Mouse (Mus musculus) left cerebral cortex, postnatal 10 days (tissue): Measurements from ENCODE around the gene Klhl41. TPM values are rescaled to one million over a fixed set of nuclear protein-coding genes. Genes with fewer than 3 reads are reported as not detected.
"Not testable (repeated sequence)": the region's sequence is repeated elsewhere in the genome, so short reads cannot be mapped to it uniquely, and the experiment has no call there.

Source experiments
- DNase-seq, 2 experiments: peaks; one replicate each; pipeline ENCODE4 v3.0.0; 2021 to 2022; ENCODE audit warnings: low spot score in 2 of 2, mixed read lengths in 1 of 2; ENCODE audit errors: extremely low spot score in 1 of 2
- intact Hi-C: fragments of 180-260 bp; cut with DNase I; formaldehyde crosslinking; loops from one replicate; pipeline ENCODE4 v1.15.1; 2025
- total RNA-seq, 2 experiments: library from RNA; stranded (reverse); gene quantifications; 2 replicates each; pipeline ENCODE4 v1.2.3; 2021

Klhl41 gene
- total RNA-seq, 2 experiments from 2014 or later = 1.7 TPM

DNA sequence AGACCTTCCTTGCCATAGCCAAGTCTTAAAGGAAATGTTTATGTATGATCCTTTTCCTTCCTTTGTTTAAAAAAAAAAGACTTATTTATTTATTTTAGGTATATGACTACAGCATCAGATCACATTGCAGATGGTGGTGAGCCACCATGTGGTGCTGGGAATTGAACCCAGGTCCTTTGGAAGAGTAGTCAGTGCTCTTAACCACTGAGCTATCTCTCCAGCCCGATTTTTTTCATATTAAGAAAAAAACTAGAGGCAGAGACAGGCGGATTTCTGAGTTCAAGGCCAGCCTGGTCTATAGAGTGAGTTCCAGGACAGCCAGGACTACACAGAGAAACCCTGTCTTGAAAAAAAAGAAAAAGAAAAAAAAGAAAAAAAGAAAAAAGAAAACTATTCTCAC is 7.3 kb downstream of the Klhl41 start:
- intact Hi-C loops, DNase-seq: not testable (repeated sequence)

DNA sequence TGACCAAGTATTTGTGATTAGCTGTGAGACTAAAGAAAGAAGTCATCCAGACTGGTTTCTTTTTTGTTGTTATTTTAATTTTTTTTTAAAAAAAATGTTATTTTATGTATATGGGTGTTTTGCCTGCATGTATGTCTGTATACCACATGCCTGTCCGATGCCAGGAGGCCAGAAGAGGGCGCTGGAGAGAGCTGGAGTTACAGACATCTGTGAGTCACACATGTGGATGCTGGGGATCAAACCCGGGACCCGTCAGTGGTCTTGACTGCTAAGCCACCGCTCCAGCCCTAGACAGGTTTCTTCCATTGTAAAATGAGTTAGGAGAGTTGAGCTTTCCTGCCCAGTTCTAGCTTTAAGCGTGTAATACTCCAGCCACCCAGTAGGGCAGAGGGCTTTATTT is 10.1 kb downstream of the Klhl41 start:
- no peak for DNase-seq
- intact Hi-C loops = no loop called here

DNA sequence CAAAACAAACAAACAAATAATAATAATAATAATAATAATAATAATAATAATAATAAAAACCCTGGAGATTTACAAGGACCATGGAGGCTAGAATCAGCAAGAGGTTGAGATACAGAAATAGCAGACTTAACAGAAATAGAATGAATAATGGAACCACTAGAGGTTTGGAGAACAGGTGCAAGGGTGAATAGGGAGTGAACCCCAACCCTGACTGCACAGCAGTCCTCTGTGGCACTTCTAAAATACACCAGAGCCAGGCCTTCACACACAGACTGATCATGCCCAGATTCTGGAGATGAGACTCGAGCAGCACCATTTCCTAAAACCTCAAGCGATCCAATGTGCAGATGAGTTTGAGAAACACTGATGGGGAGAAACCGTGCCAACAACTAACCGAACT is 12.0 kb downstream of the Klhl41 start:
- no peak for DNase-seq
- intact Hi-C loops = no loop called here

DNA sequence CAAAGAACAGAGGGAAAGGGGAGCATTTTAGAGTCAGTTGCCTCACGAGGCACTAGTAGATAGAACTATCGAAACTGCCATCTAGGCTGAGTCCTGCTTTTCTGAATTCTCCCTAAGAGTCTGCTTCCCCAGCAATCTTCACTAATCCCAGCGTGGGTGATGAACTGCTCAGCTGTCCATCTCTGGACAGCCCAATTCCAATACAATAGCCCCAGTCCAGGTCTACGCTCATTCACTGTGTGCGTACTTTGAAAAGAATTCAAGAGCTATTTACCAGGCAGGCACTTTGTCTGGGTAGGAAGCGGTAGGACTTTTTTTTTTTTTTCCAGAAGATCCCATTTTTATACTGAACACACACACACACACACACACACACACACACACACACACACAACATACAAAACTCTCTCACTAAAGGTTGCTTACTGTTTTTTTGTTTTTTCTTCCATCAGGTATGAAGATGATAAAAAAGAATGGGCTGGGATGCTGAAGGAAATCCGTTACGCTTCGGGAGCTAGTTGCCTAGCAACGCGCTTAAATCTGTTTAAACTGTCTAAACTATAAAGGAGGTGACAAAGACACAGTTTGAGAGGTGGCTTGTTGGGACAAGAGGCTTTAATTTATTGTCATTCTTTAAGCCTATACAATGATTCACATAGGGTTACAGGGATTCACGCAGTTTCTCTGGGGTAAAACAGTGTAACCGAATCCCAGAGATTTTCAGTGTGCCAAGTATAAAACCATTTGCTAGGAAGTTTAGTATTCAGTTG is 13.3 kb downstream of the Klhl41 start:
- DNase-seq = no peak
- intact Hi-C loops = no loop called here

DNA sequence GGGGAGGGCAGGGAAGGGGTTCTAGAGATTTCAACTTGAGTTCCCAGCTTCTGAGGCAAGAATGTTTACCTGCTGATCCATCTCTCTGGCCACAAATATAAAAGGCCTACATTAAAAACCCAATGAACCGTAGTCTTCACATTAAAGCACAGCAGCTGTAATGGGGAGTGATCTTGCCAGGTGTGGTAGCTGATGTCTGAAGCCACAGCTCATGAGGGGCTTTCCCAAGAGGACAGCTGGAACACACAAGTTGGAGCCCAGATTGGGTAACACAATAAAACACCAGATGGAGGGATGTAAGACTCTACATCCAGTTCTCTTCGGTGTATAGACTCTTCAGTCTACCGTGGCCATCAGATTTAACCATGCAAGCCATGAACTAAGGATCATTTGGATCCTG is 14.6 kb downstream of the Klhl41 start:
- intact Hi-C loops = no loop called here
- no peak for DNase-seq

DNA sequence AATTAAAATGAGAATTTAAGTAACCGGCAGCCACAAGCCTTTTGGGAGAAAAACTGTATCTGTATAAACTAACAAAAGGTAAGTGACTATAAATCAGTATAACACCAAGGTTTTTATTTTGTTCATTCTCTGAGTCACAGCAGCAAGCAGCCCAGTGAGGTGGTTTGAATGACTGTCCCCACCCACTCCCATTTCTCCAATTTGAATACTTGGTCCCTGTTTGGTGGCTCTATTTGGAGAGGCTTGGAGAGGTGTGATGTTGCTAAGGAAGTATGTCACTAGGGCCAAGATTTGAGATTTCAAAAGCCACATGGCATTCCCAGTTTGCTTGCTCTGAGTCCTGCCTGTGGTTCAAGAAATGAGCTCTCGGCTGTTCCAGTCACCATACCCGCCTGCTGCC is 20.3 kb downstream of the Klhl41 start:
- no peak for DNase-seq
- intact Hi-C loops = no loop called here

DNA sequence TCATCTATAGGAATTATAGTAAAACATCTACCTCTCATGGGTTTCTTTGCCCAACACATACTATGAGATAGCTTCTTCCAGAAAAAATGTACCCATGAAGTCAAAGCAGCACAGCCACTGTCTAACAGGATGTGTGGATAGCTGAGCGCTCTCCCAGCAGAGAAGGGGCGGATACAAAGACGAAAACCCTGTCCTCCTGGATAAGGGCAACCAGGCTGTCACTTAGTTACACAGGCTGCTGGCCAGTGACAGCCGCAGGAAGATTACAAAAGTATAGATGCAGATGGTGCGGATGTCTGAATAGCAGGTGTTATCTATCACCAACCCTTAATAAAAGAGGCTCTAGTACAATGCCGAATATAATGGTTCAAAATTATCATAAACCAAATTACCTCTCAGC is 20.9 kb downstream of the Klhl41 start:
- intact Hi-C loops = no loop called here
- DNase-seq = no peak

DNA sequence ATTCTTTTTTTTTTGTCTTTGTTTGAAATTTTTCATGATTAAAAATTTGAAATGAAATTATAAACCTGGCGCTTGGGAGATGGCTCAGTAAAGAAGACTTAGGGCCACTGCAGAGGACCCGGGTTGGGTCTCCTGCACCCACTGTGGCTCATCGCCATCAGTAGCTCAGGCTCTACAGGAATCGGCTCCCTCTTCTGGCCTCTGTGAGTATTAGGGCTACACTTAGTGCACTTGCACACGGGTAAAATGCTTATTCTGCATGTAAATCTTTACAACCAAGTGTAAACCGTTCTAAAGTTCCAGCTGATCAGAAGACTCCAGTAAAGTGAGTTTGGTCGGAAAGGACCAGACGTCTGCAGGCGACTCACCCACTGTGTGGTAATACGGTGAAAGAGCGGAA is 23.6 kb downstream of the Klhl41 start:
- intact Hi-C loops = no loop called here
- DNase-seq = no peak

DNA sequence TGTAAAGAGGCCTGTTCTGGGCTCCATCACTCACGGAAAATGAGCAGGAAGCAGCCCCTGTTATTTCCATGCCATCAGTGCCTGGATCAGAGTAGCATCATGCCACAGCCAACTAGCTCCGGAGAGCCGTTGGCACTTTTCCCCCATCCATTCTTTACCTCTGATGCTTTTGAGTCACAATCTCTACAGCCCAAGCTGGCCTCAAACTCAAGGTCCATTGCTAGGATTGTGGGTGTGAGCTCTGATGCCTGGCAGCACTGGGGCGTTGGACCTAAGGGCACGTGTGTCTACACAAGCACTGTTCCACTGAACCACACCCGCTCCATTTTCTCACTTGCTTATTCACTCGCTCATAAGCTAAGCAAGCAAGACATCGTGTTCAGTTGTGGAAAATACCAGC is 30.5 kb downstream of the Klhl41 start:
- DNase-seq = no peak
- intact Hi-C loops = loop anchor here (5.0 kb wide), 1 partner anchor 37 kb away; no protein-coding TSS in a partner anchor

DNA sequence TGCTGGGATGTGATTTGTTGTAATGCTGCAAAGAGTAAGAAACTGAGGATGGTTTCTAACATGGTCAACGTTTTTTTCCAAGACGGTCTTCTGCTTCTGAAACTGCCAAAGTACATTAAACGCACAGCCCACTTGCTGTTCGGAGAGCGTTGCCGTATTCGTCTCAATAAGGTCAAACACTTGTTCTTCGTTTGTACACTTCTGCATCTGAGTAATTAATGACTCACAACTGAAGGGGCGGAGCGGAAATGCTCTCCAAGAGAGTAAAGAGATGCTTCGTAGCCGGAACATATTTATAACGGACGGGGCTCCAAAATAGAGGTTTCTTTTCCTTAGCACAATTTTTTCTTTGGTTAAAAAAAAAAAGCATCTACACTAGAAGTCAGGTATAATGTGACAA is 42.3 kb downstream of the Klhl41 start:
- intact Hi-C loops = no loop called here
- DNase-seq = no peak

DNA sequence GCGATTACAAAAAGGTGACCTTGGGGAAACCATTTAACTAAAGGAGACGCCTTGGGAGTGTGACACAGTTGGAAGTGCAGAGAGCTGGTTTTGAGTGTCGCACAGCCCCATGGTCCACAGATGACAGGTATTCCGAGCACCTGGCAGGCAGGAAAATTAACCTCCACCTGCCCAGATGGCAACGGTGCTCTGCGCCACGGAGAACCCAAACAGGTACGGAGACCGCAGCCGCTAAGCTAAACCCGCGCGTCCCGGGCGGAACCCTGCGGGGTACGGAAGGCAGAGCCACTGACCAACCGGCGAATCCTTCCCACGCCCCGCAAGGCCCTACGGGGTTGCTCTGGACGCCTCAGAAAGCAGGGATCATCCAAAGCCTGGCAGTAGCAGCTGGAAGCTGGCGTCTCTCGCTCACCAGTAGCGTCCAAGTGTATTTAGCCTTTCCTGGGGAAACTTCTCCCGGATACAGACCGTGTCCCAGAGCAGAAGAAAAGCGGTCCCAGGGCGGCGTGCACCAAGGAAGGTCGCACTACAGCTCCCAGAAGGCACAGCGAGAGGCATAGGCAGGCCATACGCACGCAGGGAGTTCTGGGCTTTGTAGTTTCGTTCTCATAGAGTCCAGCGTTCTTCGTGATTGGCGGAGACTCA is 43.2 kb downstream of the Klhl41 start, which contains the start of gene Fastkd1:
Gene Fastkd1, minus strand, starts transcription at position 536 of the 645 bp plus-strand sequence.
- intact Hi-C loops = no loop called here
- peak; percentile 87 to 90 for DNase-seq

DNA sequence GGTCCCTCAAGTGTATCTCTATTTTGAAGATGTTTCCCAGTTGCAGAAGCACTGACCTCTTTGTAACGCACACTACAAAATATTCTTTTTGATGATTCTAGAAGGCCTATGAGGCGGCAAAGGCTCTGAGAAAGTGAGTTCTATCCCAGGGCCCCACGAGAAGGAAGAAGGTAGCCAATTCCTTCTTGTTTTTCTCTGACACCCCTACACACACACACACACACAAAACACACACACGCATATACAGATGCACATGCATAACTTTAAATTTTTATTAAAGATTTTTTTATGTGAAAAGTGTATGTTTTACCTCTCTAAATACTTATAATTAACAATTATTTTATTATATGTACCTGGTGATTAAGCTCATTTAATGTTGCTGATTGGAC is 43.7 kb downstream of the Klhl41 start:
- DNase-seq = no peak
- intact Hi-C loops = no loop called here

DNA sequence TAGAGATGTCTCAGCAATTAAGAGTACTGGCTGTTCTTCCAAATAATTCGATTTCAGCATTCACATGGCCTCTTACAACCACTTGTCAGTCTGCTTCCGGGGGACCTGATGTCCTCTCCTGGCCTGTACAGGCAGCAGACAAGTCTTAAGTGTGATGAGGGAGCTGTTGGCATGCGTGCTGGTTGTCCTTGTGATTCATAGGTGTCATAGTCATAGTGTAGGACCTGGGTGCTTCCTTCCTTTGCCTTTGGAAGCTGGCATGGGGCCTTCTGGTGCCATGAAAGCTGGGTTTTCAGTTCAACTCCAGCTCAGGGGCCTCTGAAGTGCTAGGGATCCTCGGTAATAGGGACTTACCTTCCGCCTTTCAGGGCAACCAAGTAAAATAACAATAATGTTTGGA is 44.2 kb downstream of the Klhl41 start:
- intact Hi-C loops = no loop called here
- DNase-seq = no peak

DNA sequence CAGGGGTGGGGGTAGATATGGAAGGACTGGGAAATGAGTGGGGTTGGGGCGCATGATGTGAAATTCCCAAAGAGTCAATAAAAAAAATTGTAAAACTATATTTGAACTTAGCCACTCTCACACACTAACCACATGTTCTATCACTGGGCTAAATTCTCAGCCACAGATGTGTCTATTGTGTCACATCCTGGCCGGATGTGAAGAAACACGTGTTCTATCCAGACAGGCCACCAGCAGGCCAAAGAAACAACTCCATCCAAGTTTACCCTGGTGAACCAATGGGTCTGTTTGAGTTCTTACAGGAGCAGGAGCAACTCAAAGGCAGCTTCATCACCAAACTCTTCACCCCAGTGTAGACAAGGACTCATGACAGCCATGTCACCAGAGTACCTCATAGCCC is 46.6 kb downstream of the Klhl41 start:
- DNase-seq = no peak
- intact Hi-C loops = no loop called here

DNA sequence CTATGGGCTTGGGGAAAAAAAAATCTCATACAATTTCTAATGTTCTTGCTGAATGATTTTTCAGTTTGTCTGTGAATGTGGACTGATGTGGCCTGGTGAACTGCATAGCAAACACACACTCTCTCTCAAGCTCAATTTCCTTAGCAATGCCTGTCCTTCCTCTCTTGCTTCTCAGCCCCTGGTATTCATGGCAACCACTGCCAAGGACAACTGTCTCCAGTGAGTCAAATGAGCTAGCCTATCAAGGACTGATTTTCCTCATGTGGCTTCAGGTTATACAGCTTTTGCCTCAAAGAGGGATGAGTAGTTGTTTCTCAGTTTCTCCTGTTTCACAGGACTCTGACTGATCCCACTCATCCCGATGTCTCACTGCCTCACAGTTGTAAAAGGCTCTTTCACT is 49.2 kb downstream of the Klhl41 start:
- no peak for DNase-seq
- intact Hi-C loops = no loop called here

DNA sequence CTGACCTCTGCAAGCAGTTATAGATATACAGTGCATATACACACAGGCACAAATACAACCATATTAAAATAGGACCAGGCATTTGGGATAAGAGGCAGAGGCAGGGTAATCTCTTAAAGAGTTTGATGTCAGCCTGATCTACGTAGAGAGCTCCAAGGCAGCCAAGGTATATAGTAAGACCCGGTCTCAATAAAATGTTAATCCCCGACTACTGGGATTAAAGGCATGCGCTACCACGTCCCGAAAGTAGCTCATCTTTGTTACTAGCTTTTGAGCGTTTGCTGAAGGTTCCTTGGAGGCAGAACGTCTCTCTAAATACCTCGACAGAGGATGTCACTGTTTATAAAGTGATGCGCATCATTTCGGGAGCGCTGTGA is 52.3 kb downstream of the Klhl41 start, which contains the start of gene Ppig:
Gene Ppig, plus strand, starts transcription at position 273 of the 377 bp plus-strand sequence.
- intact Hi-C loops = no loop called here
- DNase-seq = no peak

DNA sequence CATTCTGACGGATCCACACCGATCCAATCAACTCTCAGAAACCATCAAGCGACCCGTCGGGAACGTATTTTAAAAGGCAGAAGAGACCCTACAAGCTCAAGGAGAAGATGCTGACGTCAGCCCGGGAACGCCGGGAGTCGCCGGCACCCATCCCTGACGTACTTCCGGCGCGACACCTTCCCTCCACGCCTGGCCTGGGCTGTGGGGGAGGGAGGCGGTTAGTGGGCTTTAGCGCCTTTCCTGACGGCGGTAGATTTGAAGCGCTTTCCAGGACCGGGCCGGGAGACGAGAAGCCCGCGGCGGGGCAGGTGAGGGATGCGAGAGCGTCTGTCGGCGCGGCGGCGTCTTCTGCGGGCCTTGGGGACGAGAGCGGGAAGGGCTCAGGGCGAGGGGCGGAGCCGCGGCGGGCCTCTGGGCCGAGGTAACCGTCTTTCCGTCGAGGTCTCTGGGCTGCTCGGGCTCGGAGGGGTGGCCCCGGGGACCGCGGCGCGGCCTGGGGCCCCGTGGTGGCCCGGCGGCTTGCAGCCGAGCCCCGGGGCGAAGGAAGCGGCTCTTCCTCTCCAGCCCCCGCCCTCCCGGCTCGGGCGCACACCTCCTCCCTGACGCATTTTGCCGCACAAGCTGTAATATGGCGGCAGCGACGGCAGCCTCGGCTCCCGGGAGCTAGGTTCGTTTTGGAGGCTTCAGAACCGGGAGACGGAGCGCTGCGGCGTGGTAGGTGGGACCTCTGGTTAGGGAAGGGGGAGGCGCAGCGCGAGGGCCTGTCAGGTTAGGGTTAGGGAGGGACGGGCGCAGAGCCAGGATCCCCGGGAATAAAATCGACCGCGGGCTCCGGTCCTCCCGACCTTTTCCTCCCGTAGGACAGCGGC is 53.0 kb downstream of the Klhl41 start:
- intact Hi-C loops = no loop called here
- DNase-seq = peak; percentile 94 to 96

DNA sequence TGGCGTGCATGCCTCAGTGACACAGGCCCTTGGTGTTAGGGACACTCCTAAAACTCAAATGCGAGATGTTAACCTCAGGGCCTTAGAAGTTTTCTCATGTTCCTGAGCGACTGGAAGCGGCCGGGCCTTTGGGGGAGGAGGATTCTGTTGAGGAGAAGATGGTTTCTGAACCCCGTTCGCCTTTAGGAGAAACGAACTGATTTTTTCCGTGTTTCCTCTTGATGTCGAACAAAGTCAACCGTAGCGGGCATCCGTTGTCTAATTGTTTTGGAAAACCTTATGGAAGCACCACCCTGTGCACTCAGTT is 53.6 kb downstream of the Klhl41 start:
- DNase-seq = no peak
- intact Hi-C loops = no loop called here
